Mouse (Mus musculus) layer of hippocampus, postnatal 36 days (tissue): ENCODE data around the gene Vps45. TPM values are rescaled to one million over a fixed set of nuclear protein-coding genes. Genes with fewer than 3 reads are reported as not detected.
A peak's percentile ranks its signal among the peaks of the same experiment; 100 is the strongest.
"Not testable (repeated sequence)": the region's sequence is repeated elsewhere in the genome, so short reads cannot be mapped to it uniquely, and the experiment has no call there.

Experiments used
- DNase-seq, 2 experiments: peaks; one replicate each; pipeline ENCODE4 v3.0.0; 2022
- total RNA-seq, 2 experiments: library from RNA; stranded (reverse); gene quantifications; 2 replicates each; pipeline ENCODE4 v1.2.3; 2021

Gene Vps45
- total RNA-seq, 2 experiments from 2014 or later, result 40.8 to 46.3 TPM

DNA sequence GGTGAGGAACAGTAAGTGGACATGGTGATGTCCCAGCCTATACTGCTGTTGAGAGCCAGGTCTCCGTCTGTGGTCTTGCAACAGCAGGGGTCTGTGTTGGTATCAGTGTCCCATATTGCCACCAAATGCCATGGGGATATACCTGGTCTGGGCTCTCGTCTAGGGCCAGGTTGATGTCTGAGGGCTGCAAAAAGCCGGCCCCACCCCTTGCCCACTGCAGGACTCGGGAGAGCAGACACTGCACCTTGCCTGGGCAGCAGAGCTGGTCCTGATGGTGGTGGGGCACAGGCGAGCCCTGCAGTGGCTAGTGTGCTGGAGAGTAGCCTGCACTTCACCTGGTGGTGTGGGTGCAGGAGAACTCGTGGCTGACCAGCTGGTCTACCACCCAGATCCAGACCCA, 19.8 kb upstream of the Vps45 start:
- DNase-seq, result no peak

DNA sequence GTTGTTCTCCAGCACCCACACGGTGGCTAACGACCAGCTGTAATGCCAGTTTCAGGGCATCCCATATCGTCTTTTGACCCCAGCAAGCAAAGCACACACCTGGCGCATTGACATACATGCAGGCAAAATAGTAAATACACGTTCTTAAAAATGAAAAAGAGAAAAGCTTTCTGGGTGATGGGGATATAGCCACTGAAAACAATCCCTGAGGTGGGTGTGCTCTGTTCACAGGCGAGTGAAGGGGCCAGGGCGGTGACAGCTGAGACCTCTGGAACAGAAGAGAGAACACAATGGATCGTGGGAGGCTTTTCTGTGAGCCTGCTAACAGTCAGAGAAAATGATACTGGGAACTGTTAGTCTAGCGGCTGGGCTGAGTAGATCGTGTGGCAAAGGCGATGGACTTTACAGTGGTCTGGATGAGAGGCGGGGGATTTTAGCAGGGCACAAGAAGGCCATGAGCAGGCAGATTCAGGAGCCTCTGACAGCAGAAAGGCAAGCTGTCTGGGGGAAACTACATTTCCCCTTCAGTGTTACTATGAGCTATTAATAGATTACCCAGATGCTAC, 14.7 kb upstream of the Vps45 start:
- DNase-seq, result no peak

DNA sequence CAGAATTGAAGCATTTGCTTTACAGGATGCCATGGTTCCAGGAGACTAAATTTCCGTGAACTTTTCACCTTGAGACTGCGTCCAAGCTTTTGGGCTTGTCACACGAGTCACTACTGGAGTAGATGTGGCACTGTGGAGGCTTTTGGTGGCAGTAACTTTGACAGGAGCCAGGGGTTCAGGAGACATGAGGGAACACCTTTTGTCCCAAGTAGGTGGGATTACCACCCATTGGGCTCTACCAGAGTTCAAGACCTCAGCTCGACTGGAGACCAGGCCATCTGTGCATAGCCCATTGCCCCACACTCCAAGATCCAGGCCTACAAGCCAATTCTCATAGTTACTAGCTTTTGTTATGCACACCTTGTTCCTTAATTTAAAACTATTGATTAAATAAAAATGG, 12.0 kb upstream of the Vps45 start:
- DNase-seq, result no peak

DNA sequence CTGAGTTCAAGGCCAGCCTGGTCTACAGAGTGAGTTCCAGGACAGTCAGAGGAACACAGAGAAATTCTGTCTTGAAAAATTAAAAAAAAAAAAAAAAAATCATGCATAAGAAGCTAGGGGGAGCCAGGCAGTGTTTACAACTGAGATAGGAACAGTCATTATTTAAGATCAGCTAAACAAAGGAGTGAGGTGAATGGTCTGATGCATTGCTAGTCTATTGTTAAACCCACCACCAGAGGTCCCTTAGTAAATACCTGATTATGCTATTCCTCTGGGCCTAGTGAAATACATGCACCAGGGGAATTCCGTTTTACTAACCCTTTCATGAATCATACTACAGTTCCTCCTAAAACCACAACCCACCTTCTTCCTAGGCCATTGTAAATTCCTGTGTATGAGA, 11.3 kb upstream of the Vps45 start:
- no peak for DNase-seq

DNA sequence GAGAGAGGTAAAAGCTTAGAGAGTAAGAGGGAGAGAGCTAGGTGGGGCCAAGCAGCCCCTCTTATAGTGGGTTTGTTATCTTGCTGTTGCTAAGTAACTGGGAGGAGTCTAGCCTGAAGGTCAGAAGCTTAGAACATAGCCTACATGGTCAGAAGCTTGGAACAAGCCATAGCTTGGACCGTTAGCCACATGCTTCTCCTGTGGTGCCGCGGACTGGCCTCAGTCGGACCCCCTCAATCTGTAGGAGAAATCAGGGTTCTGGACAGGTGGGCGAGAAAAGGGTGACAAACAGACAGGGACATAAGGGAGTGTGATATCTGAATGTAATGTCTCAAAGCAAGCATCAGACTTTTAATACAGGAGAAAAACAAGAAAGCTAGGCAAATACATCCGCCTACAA, 10.8 kb upstream of the Vps45 start:
- DNase-seq, result no peak

DNA sequence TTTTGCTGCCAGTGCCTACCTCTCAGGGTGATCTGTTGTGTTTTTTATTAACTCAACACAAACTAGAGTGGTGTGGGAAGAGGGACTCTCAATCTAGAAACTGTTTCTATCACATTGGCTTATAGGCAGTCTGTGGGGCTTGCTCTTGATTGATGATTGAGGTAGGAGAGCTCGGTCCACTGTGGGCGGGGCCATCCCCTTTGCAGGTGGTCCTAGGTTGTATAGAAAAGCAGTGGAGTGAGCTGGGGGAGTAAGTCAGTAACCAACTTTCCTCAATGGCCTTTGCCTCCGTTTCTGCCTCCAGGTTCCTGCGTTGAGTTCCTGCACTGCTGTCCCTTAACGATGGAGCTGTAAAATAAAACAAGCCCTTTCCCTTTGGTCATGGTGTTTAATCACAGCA, 8.5 kb upstream of the Vps45 start:
- no peak for DNase-seq

DNA sequence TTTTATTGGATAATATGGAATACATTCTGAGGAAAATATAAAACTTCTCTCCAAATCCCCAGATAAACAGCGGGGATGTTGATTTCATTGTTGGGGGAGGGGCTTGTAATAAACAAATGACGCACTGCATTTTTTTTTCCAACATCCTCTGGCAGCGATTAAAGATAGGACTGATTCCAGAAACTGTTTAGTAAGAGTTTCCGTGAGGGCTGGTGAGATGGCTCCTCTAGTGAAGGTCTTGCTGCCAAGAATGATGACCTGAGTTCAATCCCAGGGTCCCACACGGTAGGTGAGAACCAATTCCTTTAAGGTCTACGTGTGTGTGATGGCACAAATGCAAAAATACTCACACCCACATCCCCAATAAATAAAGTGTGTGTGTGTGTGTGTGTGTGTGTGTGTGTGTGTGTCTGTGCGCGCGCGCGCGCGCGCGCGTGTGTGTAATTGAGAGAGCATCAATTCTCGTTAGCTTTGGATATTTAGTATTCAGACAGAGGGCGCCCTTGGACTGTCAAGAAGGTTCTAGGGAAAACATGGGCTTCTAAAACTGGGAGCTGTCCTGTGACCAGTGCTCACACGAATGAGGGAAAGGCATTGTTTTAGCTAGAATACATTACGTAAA, 7.6 kb upstream of the Vps45 start:
- peak; percentile 35 to 64 for DNase-seq

DNA sequence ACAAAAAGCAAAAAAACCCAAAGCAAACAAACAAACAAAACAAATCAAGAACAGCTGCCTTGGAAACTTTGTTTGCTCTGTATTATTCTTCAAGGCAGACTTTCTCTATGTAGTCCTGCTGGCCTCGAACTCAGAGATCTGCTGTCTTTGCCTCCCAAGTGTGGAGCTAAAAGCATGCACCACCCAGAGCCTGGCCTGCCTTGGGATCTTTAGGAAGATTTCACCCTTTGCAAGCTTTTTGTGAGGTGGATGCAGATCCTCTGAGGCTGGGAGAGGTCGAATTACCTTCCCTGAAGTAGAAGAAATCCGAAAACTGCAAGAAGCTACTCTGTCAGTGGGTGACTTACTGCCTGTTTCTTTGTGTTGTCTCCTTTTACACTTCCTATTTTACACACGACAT, 6.9 kb upstream of the Vps45 start:
- no peak for DNase-seq

DNA sequence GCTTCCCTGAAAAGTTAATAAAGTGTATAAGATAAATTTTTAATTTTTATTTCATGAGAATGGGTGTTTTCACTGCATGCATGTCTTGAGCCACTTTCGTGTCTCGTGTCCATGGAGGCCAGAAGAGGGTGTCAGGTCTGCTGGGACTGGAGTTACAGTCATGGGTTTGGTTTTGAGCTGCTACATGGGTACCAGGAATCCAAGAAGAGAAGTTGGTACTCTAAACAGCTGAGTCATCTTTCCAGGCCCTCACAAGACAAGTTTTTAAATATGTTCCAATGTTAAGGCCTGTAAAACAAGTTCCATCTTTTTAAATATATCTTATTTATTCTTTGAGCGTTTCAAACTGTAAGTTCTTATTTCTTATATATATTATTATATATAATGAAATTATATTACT, 6.0 kb upstream of the Vps45 start:
- no peak for DNase-seq

DNA sequence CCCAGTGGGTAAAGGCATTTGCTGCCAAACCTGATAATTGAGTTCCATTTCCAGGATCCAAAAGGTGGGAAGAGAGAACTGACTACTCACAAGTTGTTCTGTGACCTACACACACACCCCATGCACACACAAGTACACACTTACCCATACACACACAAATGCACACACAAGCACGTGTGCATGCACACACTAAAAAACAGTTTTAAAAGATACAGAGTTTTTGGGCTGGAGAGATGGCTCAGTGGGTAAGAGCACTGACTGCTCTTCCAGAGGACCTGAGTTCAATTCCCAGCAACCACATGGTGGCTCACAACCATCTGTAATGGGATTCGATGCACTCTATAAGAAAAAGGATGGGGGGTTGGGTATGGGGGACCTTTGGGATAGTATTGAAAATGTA, 5.0 kb upstream of the Vps45 start:
- DNase-seq, result no peak

DNA sequence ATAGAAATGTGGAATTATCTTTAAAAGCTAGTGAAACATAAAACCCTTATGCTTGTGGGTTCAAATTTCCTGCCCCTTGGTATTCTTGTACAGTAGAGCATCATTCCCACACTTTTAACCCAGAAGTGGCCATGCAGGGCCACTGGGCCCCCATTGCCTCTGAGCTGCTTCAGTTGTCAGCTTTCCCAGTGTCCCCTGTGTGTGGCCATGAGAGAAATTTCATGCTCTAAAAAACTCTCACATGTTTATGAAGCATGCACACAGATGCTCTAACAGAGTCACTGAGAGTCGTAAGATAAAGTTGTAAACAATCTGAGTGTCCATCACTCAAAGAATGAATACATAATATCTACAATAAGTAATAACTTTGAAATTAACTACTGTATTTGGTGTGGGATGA, 1.9 kb upstream of the Vps45 start:
- DNase-seq, result no peak

DNA sequence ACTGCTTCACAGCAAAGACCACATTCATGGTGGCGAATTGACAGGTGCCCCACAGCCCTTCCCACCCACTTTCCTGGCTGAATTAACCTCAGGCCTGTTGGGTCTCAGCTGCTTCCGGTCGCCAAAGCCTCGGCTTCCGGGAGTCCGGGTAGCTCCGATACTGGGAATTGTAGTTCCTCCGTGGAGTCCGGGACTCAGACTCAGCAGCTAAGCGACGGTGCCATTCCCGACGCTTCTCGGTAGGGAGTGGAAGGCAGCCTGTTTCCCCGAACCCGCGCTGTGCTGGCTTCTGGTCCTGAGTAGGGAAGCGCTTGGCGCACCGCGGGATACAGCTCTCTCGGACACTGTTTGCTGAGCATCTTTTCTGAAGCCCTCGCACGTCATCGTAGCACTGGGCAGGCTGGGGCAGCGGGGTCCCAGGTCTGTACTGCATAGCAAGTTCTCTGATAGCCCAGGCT, 490 bp downstream of the Vps45 start:
- peak; percentile 88 to 89 for DNase-seq

DNA sequence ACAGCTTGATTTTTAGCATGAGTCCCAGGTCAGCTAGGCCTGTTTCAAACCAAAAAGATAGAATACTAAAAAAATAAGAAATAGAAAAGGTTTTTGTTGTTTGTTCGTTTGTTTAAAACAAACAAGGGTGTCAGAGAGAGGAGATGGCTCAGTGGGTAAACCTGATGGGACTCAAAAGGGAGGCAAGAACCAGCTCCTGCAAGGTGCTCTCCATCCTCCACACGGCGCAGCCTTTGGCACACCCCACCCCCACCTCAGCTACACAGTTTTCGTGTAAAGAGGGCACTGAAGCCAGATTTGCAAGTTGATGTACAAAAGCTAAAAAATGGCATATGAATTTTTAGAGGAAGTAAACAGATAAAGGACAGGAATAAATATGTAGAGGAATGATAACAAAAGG, 2.2 kb downstream of the Vps45 start:
- DNase-seq, result no peak

DNA sequence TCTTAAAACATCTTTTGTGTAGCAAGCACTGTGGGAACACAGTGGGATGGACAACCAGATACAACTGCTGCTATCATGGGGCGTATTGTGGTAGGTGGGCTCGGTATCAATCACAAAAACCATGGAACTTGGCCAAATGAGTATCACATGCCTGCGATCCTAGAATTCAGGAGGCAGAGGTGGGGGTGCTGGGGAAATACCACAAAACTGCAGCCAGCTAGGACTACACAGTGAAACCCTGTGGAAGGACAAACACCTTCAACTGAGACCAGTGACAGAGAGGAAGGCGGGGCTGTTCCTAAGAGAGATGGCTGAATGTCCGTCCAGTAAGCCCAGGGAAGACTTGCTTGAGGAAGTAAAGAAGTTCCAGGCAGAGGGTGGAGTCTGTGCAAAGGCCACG, 3.0 kb downstream of the Vps45 start:
- no peak for DNase-seq

DNA sequence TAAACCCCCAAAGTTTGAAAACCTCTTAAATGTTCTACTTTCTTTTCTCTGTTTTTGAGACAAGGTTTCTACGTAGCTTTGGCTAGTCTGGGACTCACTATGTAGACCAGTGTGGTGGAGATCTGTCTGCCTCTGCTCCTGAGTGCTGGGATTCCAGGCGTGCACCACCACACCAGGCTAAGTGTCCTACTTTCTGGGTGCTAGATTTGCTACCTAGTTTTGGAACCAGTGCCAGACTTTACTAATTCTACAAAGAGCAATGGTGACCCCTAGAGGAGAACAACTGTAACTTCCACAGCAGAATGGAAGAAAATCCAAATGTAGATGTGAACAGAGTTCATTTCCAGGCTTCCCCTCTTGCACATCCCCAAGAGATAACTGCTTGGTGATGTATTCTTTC, 6.4 kb downstream of the Vps45 start:
- no peak for DNase-seq

DNA sequence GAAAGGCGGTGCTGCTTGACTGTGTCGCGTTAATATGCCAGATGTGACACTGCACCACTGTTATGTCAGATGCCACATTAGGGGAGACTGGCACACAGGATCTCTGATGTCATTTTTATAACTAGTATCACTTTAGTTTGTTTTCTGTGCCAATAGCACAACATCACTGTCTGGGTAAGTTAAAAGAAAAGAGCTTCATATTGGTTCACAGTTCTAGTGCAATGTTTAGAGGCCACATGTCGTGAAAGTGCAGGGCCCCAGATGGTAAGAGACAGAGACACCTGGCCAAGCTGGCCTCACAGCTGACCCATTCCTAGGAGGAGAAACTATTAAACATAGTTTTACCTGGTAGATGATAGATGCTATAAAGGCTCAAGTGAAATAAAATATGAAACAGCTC, 7.1 kb downstream of the Vps45 start:
- DNase-seq, result no peak

DNA sequence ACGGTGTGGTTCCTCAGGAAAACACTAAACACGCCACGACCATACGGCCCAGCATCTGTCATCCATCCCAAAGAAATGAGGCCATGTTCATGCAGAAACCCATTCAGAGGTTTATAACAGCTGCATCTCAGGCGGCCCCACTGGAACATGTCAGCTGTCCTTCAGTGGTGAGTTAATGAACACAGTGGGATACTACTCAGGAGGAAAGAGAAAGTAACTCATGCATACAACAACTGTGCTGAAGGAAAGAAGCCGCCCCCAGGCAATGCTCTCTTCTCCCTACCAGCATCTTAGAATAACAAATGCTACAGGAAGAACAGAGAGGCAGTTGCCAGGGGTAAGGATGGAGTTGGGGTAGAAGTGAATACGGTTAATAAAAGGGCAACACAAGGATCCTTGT, 7.5 kb downstream of the Vps45 start:
- no peak for DNase-seq

DNA sequence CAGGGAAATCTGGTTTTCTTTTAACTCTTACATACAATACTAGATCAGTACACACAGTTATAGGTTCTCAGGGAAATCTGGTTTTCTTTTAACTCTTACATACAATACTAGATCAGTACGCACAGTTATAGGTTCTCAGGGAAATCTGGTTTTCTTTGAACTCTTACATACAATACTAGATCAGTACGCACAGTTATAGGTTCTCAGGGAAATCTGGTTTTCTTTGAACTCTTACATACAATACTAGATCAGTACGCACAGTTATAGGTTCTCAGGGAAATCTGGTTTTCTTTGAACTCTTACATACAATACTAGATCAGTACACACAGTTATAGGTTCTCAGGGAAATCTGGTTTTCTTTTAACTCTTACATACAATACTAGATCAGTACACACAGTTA, 13.7 kb downstream of the Vps45 start:
- DNase-seq, result not testable (repeated sequence)

DNA sequence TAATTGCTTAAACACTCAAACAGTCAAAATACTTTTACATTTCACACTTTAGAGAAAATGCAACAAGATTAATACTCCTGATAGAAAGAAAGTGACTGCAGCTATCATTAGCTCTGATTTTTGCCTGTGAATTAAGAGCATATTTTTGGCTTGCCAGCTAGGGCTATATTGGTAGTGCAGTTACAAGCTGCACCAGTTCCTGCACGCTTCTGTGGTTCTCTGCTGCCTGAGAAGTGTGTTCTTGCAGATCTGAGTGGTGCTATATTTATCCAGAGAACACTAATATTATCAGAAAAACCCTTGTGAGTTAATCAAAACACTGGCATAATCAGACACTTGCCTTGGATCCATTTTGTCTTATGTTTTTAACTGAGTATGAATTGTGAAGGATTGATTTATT, 15.2 kb downstream of the Vps45 start:
- DNase-seq, result no peak

DNA sequence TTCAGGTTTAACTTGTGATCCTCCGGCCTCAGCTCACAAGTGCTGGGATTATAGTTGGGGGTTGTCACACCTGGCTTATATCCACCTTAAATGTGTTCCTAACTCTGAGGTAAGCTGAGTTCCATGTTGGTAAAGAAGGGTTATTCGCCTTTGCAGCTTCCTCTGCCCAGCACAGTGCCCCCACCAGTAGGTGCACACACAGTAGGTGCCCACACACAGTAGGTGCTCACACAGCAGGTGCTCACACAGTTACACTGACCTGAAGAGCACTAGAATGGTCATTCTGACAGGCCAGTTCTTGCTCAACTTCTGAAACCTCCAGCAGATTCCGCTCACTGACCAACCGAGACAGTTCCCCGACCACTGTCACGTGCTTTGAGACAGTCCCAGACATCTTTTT, 17.2 kb downstream of the Vps45 start:
- no peak for DNase-seq

DNA sequence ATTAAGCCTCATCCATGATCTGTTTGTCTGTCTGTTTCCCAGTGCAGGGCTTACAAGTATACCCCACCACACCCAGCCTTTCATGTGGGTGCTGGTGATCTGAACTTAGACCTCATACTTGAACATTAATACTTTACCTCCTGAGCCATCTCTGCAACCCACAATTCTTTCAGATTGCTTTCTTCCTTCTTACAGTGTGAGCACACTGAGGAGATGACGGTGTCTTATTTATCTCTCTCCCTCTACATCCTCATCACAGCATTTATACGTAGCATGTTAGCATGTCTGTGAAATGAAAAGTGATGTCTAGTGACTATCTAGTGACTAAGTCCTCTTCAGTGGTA, 17.6 kb downstream of the Vps45 start:
- no peak for DNase-seq

DNA sequence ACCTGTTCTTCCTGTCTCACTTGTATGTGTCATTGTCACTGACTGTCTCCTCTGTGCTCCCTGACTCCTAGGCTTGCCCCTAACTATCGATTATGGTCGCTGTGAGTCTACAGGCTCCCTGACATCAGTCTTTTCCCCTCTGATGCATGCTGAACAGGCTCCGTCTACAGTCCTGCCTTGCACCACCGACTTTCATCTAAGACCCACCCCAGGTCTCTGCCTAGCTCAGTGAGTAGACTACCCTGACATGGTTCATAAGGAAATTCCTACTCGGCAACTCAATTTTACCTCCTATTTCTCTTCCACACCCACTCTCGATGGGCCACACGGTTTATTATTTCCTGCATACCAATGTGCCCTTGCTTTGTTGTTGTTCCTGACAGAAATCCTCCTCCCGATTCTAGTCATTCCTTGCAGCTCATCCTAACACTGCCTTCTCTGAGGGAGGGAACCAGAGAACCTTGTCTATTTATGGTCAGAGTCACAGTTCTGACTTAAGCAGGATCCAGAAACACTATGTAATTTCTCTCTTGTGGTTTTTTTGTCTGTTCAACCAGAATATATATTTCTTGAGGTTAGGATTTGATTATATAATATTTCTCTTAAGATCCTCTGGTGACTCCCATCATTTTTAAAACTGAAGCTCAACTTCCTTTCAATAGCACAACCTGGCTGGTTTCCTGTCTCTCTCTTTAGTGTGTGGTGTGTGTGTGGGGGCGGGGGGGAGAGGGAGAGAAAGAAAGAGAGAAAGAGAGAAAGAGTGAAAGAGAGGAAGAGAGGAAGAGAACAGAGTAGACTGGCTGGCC, 18.2 kb downstream of the Vps45 start:
- DNase-seq, result no peak

DNA sequence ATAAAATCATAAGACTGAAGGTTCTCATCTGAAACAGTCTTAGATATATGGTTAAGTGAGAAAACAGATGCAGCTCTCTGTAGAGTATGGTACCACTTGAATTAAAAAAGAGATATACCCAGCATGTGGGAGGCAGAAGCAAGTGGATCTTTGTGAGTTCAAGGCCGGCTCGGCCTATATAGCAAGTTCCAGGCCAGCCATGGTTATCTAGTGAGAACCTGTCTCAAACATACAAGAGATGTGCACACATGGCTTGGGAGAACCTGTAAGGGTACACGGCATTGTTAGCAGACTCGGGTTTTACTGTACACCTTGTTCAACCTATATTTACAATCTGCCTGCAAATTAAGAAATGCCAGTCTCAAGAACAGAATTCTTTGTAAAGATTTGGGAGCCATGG, 19.4 kb downstream of the Vps45 start:
- no peak for DNase-seq

DNA sequence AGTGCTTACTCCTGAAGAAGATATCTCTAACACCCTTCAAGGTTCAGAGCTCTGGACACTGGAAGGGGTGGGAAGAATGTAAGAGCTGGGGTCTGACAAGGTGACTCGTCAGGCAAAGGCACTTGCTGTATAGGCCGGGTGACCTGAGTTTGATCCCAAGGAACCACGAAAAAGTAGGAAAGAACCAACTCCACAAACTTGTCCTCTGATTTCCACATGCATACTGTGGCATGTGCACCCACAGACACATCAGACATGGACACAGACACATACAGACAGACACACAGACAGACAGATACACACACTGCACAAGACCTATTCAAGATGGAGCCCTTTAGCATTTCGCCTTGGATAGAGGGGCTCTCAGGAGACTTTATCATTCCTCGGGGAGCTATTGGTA, 20.1 kb downstream of the Vps45 start:
- no peak for DNase-seq
